Mouse (Mus musculus) embryonic fibroblast, embryonic 13.5 days (primary cell): Measurements from ENCODE around the gene Phtf1.

Source experiments
- CTCF ChIP-seq: IDR thresholded peaks from 2 replicates; pipeline ENCODE4 v1.5.1; 2011; ENCODE audit warnings: mild to moderate bottlenecking, control low read depth, low read length, moderate library complexity, borderline replicate concordance; ENCODE audit not compliant: insufficient read depth
- POLR2A ChIP-seq: IDR thresholded peaks from 2 replicates; pipeline ENCODE4 v1.6.1; 2011; ENCODE audit warnings: low read depth, mild to moderate bottlenecking, control low read depth, low read length, moderate library complexity

DNA sequence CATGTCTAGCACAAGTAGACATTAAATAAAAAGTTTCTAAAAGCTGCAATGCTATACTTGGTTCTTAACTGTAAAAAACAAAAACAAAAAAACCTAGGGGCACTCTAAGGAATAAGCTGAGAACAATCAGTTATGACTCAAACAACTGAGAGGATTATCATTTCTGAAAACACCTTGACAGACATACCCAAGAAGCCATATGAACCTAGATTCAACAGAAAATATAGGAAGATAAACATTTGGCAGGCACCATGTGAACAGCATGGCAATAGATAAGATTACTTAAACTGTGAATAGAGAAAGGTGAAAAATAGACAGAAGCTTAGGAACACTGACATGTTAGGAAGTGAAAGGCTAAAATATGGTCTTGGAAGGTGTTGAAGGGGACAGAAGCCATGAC lies 101.5 kb downstream of the Phtf1 start:
- no peak for TF ChIP-seq CTCF
- no peak for TF ChIP-seq POLR2A
